Mouse (Mus musculus) bone marrow, adult 2 months (tissue): ENCODE results near the gene Dnah8. TPM values are rescaled to one million over a fixed set of nuclear protein-coding genes. Genes with fewer than 3 reads are reported as not detected.
A peak's percentile ranks its signal among the peaks of the same experiment; 100 is the strongest.

Experiments
- H3K27ac ChIP-seq: fragments of 200-500 bp; 2 replicates; pipeline ENCODE4 v1.5.1; 2012; ENCODE audit warnings: low read depth, mild to moderate bottlenecking, control low read depth, inconsistent platforms, low read length; ENCODE audit not compliant: control insufficient read depth, poor library complexity, insufficient read depth
- H3K4me1 ChIP-seq: fragments of 200-500 bp; 2 replicates; pipeline ENCODE4 v1.6.1; 2011; ENCODE audit warnings: low read length; ENCODE audit not compliant: control insufficient read depth, insufficient read depth
- H3K4me3 ChIP-seq: fragments of 200-500 bp; replicated peaks from 2 replicates; pipeline ENCODE3; 2011; ENCODE audit warnings: mild to moderate bottlenecking, low read depth, low read length, control low read depth; ENCODE audit not compliant: control insufficient read depth
- CTCF ChIP-seq: fragments of 200-500 bp; IDR thresholded peaks from 2 replicates; pipeline ENCODE4 v1.5.1; 2011; ENCODE audit warnings: low read length, control low read depth; ENCODE audit not compliant: control insufficient read depth, insufficient read depth
- POLR2A ChIP-seq: fragments of 200-500 bp; IDR thresholded peaks from 2 replicates; pipeline ENCODE4 v1.6.1; 2011; ENCODE audit warnings: low read depth, mild to moderate bottlenecking, control low read depth, low read length, borderline replicate concordance; ENCODE audit not compliant: control insufficient read depth
- WGBS: fragments of 180-500 bp; shearing (Covaris S2); methylation state at CpG from one replicate; pipeline ENCODE4 v1.1.7; 2018; 5-methylcytosine and 5-hydroxymethylcytosine counted together
- polyA plus RNA-seq: library from polyadenylated mRNA; stranded (reverse); fragments of >200 nt; gene quantifications from 2 replicates; pipeline ENCODE4 v1.2.4, GENCODE M21; 2011; ENCODE audit warnings: low replicate concordance; ENCODE audit not compliant: missing spikeins, insufficient read depth, insufficient read length

Dnah8 gene
- polyA plus RNA-seq, 1 experiment = 24.6 TPM

- Histone ChIP-seq H3K27ac (no peak overlapping the region), H3K4me3 (no peak overlapping the region), H3K4me1 (no peaks in the 10 kb centered on the region)
- 91% methylated on average over 8 of the region's 8 CpGs for WGBS
- TF ChIP-seq CTCF (no peak), POLR2A (no peak)
Measured at GRCm38 (mm10) chr17:30819134-30819533, 195.0 kb downstream of the Dnah8 start.

- TF ChIP-seq POLR2A = no peak
- no peak for TF ChIP-seq CTCF
- Histone ChIP-seq H3K27ac (no peak overlapping the region), H3K4me3 (no peak overlapping the region), H3K4me1 (no peaks in the 10 kb centered on the region)
- WGBS = 74% methylated on average over 6 of the region's 6 CpGs
Measured at GRCm38 (mm10) chr17:30821115-30821514, 197.0 kb downstream of the Dnah8 start.

GRCm38 (mm10) chr17:30824473-30824872, 200.3 kb downstream of the Dnah8 start:
- H3K4me1 ChIP-seq = no peaks in the 10 kb centered on the region
- TF ChIP-seq CTCF = no peak
- TF ChIP-seq POLR2A = no peak
- no peak overlapping the region for H3K27ac ChIP-seq
- no peak overlapping the region for H3K4me3 ChIP-seq
- WGBS = 81% methylated on average over 7 of the region's 7 CpGs

- WGBS = 70% methylated on average over 11 of the region's 11 CpGs
- Histone ChIP-seq H3K27ac (no peak overlapping the region), H3K4me1 (no peaks in the 10 kb centered on the region), H3K4me3 (no peak overlapping the region)
- TF ChIP-seq CTCF (no peak), POLR2A (no peak)
Measured at GRCm38 (mm10) chr17:30825731-30826304, 201.7 kb downstream of the Dnah8 start.

- 98% methylated on average over 2 of the region's 2 CpGs for WGBS
- Histone ChIP-seq H3K4me3 (no peak overlapping the region), H3K4me1 (no peaks in the 10 kb centered on the region), H3K27ac (no peak overlapping the region)
- TF ChIP-seq CTCF = no peak
- TF ChIP-seq POLR2A = no peak
Measured at GRCm38 (mm10) chr17:30831170-30831569, 207.0 kb downstream of the Dnah8 start.

GRCm38 (mm10) chr17:30835419-30835818, 211.3 kb downstream of the Dnah8 start:
- Histone ChIP-seq H3K4me1 (no peaks in the 10 kb centered on the region; the same call in 1 of the 2 replicates), H3K27ac (no peak overlapping the region), H3K4me3 (no peak overlapping the region)
- 78% methylated on average over 4 of the region's 4 CpGs for WGBS
- TF ChIP-seq POLR2A (no peak), CTCF (no peak)

GRCm38 (mm10) chr17:30837031-30837430, 212.9 kb downstream of the Dnah8 start:
- Histone ChIP-seq H3K4me1 (no peaks in the 10 kb centered on the region; the same call in 1 of the 2 replicates), H3K27ac (no peak overlapping the region), H3K4me3 (no peak overlapping the region)
- WGBS = 65% methylated on average over 1 of the region's 1 CpGs
- TF ChIP-seq CTCF (no peak), POLR2A (no peak)

- WGBS = 81% methylated on average over 9 of the region's 9 CpGs
- Histone ChIP-seq H3K27ac (no peak overlapping the region), H3K4me1 (peaks cover 1% of the 10 kb centered on the region; the same call in 1 of the 2 replicates), H3K4me3 (no peak overlapping the region)
- TF ChIP-seq POLR2A (no peak), CTCF (no peak)
Measured at GRCm38 (mm10) chr17:30840046-30840445, 215.9 kb downstream of the Dnah8 start.

GRCm38 (mm10) chr17:30842312-30842711, 218.2 kb downstream of the Dnah8 start:
- Histone ChIP-seq H3K4me3 (peak overlapping the region; percentile 18), H3K4me1 (peaks cover 1% of the 10 kb centered on the region; the same call in 1 of the 2 replicates), H3K27ac (no peak overlapping the region)
- WGBS = 4% methylated on average over 6 of the region's 6 CpGs
- TF ChIP-seq POLR2A (no peak), CTCF (no peak)
